ENCODE assay signal across 10 mouse cellular contexts in the genomic region with DNA sequence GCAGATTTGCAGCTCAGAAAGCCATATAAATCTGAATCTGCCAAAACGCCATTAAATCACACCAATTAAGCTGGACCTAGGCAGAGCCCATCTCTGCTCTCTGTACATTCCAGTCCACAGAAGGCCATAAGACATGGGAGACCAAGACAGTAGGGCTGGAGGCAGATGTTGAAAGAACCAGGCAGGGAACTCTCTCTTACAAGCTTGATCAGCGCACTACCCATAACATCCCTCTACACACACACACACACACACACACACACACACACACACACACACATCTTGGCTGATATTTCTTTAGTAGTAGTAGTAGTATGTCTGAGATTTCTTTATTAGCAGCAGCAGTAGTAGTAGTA.
DNase-seq lines count a peak whose midpoint lies in the region; ATAC-seq lines count a peak whose summit lies in the region.
"Had no signal": no experiment of that assay in that cellular context is flagged by ENCODE, and none has a peak within 500 bp of the region (broad histone marks: within the 10 kb centered on the region; RNA-seq: fewer than 3 reads in every experiment).

No protein-coding gene starts in this region.

- peaks cover 18% of the 10 kb centered on the region; the same call in 1 of the 2 replicates for H3K4me1 ChIP-seq in kidney, embryonic 14.5 days (ENCODE audit: control insufficient read depth, insufficient read depth, low read length)
- peaks cover 13% of the 10 kb centered on the region for H3K4me1 ChIP-seq in embryonic facial prominence, embryonic 13.5 days
- peaks cover 50% of the 10 kb centered on the region for H3K4me1 ChIP-seq in hindbrain, embryonic 13.5 days (replicated peaks)
- H3K4me1 ChIP-seq in midbrain, embryonic 16.5 days (ENCODE audit: control insufficient read depth, insufficient read depth, low read length) = peaks cover 18% of the 10 kb centered on the region

- no peaks in the 10 kb centered on the region for H3K9me3 ChIP-seq in kidney, embryonic 14.5 days (ENCODE audit: control insufficient read depth, low read length)
- H3K9me3 ChIP-seq in embryonic facial prominence, embryonic 13.5 days = no peaks in the 10 kb centered on the region
- H3K9me3 ChIP-seq in hindbrain, embryonic 13.5 days = no peaks in the 10 kb centered on the region
- no peaks in the 10 kb centered on the region for H3K9me3 ChIP-seq in midbrain, embryonic 16.5 days (replicated peaks; ENCODE audit: control insufficient read depth, low read length, poor library complexity, severe bottlenecking)

- no peak for DNase-seq in kidney, postnatal 25 days
- no peak for DNase-seq in urinary bladder, postnatal 25 days (ENCODE audit: low spot score)
- DNase-seq: cerebellum, postnatal 36 days; heart, adult 11 months had no signal

- ATAC-seq in kidney, embryonic 14.5 days (ENCODE audit: low FRiP score, low TSS enrichment) = peak; percentile 55; the same call in 1 of the 2 replicates
- ATAC-seq in embryonic facial prominence, embryonic 13.5 days (ENCODE audit: insufficient number of reproducible peaks, insufficient read depth, low FRiP score, low TSS enrichment, low read depth) = no peak
- ATAC-seq in hindbrain, embryonic 13.5 days (ENCODE audit: low FRiP score) = peak; percentile 52
- 0 out of 2 replicates have a peak, but pooled peaks have one; percentile 33 for ATAC-seq in midbrain, embryonic 16.5 days
- ATAC-seq in inflammation-experienced regulatory T-cells, adult 6 months = no peak
- no peak for ATAC-seq in megakaryocyte progenitor cell, adult 5-6 weeks (replicated peaks; ENCODE audit: poor library complexity)

- H3K4me3 ChIP-seq in kidney, embryonic 14.5 days (ENCODE audit: low read length) = no peak overlapping the region
- no peak overlapping the region for H3K4me3 ChIP-seq in embryonic facial prominence, embryonic 13.5 days
- no peak overlapping the region for H3K4me3 ChIP-seq in hindbrain, embryonic 13.5 days
- H3K4me3 ChIP-seq in midbrain, embryonic 16.5 days (ENCODE audit: low read depth, low read length) = no peak overlapping the region

- H3K27ac ChIP-seq in kidney, embryonic 14.5 days (ENCODE audit: low read depth, low read length) = no peak overlapping the region
- 0 out of 2 replicates have a peak overlapping the region, but pooled peaks have one; percentile 39 for H3K27ac ChIP-seq in embryonic facial prominence, embryonic 13.5 days
- H3K27ac ChIP-seq in hindbrain, embryonic 13.5 days = peak overlapping the region; percentile 90
- H3K27ac ChIP-seq in midbrain, embryonic 16.5 days (ENCODE audit: low read length) = peak overlapping the region; percentile 70

- no peaks in the 10 kb centered on the region for H3K36me3 ChIP-seq in kidney, embryonic 14.5 days (ENCODE audit: control insufficient read depth, insufficient read depth, low read length)
- no peaks in the 10 kb centered on the region for H3K36me3 ChIP-seq in embryonic facial prominence, embryonic 13.5 days
- peaks cover 7% of the 10 kb centered on the region; the same call in 1 of the 2 replicates for H3K36me3 ChIP-seq in hindbrain, embryonic 13.5 days
- no peaks in the 10 kb centered on the region for H3K36me3 ChIP-seq in midbrain, embryonic 16.5 days (ENCODE audit: control insufficient read depth, insufficient read depth, low read length)

- 49% methylated on average over 2 of the region's 2 CpGs for WGBS in kidney, embryonic 14.5 days
- 39% methylated on average over 2 of the region's 2 CpGs for WGBS in embryonic facial prominence, embryonic 13.5 days
- 57% methylated on average over 2 of the region's 2 CpGs for WGBS in hindbrain, embryonic 13.5 days
- WGBS in midbrain, embryonic 16.5 days = 47% methylated on average over 2 of the region's 2 CpGs

- no peak overlapping the region for H3K4me2 ChIP-seq in kidney, embryonic 14.5 days (replicated peaks; ENCODE audit: low read depth, low read length)
- peak overlapping the region; percentile 39; the same call in 1 of the 2 replicates for H3K4me2 ChIP-seq in embryonic facial prominence, embryonic 13.5 days
- H3K4me2 ChIP-seq in hindbrain, embryonic 13.5 days = peak overlapping the region; percentile 30
- H3K4me2 ChIP-seq in midbrain, embryonic 16.5 days (ENCODE audit: low read length) = no peak overlapping the region

- no peaks in the 10 kb centered on the region for H3K27me3 ChIP-seq in kidney, embryonic 14.5 days (ENCODE audit: control insufficient read depth, insufficient read depth, low read length)
- no peaks in the 10 kb centered on the region for H3K27me3 ChIP-seq in embryonic facial prominence, embryonic 13.5 days
- no peaks in the 10 kb centered on the region for H3K27me3 ChIP-seq in hindbrain, embryonic 13.5 days
- H3K27me3 ChIP-seq in midbrain, embryonic 16.5 days (ENCODE audit: control insufficient read depth, insufficient read depth, low read depth, low read length) = no peaks in the 10 kb centered on the region

- no peak overlapping the region for H3K9ac ChIP-seq in kidney, embryonic 14.5 days (ENCODE audit: low read depth, low read length)
- no peak overlapping the region for H3K9ac ChIP-seq in embryonic facial prominence, embryonic 13.5 days
- H3K9ac ChIP-seq in hindbrain, embryonic 13.5 days = no peak overlapping the region
- H3K9ac ChIP-seq in midbrain, embryonic 16.5 days (ENCODE audit: low read depth, low read length) = 0 out of 2 replicates have a peak overlapping the region, but pooled peaks have one; percentile 50

Comparison
In these comparisons a context has a peak if more than half of its experiments do, and no peak if none do; other contexts are left out.
1. ATAC-seq: peak in kidney, embryonic 14.5 days (single experiment), hindbrain, embryonic 13.5 days (single experiment) and midbrain, embryonic 16.5 days (single experiment); none in embryonic facial prominence, embryonic 13.5 days (single experiment), inflammation-experienced regulatory T-cells, adult 6 months (single experiment) and megakaryocyte progenitor cell, adult 5-6 weeks (single experiment).
2. H3K4me2 ChIP-seq: peak in embryonic facial prominence, embryonic 13.5 days (single experiment) and hindbrain, embryonic 13.5 days (single experiment); none in kidney, embryonic 14.5 days (single experiment) and midbrain, embryonic 16.5 days (single experiment).